In the genomic region with DNA sequence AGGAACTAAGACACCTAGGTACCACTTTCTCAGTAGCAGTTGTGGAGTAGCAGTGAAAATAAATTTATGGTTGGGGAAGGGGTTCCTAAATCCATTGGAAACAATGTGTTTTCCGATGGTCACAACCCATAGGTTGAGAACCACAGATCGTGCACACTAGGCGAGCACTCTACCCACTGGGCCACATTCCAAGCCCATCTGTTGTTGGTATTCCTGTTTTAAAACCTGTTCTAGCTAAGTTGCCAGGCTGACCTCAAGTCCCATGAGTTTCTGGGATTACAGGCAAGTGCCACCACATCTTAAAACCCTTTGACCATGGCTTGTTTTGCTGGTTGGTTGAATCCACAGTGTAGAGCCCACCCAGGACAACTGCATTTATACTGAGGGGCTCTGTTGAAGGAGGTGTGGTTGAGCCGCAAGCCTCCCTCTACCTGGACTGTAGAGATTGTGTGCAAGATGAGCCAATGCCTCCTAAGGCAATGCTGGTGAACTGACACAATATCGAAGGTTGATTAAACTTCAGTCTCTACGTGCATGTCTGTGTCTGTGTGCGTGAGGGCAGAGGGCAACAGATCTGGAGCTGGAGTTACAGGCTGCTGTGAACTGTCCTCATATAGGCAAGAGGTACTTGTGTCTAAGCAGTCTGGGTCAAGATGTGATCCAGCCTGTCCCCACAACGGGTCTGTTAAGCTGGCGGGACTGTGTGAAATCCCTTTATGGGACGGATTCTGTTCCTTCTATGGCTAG, we compare ENCODE assay signal across 31 mouse cellular contexts. TPM values are rescaled to one million over a fixed set of nuclear protein-coding genes. Genes with fewer than 3 reads are reported as not detected.
DNase-seq lines count a peak whose midpoint lies in the region; ATAC-seq lines count a peak whose summit lies in the region.
"Had no signal": no experiment of that assay in that cellular context is flagged by ENCODE, and none has a peak within 500 bp of the region (broad histone marks: within the 10 kb centered on the region; RNA-seq: fewer than 3 reads in every experiment).

No protein-coding gene starts in this region.

- H3K9me3 ChIP-seq in megakaryocyte, embryonic 14.5 days, result peaks cover 19% of the 10 kb centered on the region
- H3K9me3 ChIP-seq: hindbrain, embryonic 13.5 days; limb, embryonic 10.5 days; limb, embryonic 15.5 days; neural tube, embryonic 13.5 days had no signal

- ATAC-seq in megakaryocyte, adult 5-6 weeks (ENCODE audit: poor library complexity, severe bottlenecking), result no peak
- ATAC-seq: forebrain, embryonic 16.5 days; intestine, postnatal 0 days; midbrain, embryonic 16.5 days had no signal

- H3K27me3 ChIP-seq in megakaryocyte, embryonic 14.5 days (replicated peaks), result peaks cover 54% of the 10 kb centered on the region
- H3K27me3 ChIP-seq: heart, embryonic 12.5 days; hindbrain, embryonic 13.5 days; limb, embryonic 15.5 days; neural tube, embryonic 13.5 days had no signal

- peak; percentile 70 for DNase-seq in cerebellum, adult 11-12 months
- DNase-seq in cerebellum, adult 9-10 months, result peak; percentile 81
- DNase-seq in cerebellum, postnatal 36 days, result peak; percentile 73 to 75
- no peak for DNase-seq in ovary, postnatal 14 days (ENCODE audit: low spot score)
- DNase-seq in layer of hippocampus, postnatal 36 days, result no peak
- DNase-seq: adrenal gland, adult 8-10 months; B cell, adult 2 months; gastrocnemius, adult 2 months; gastrocnemius, postnatal 36 days; heart, adult 18-20 months; heart, postnatal 4 days; kidney, adult 9 months; kidney, postnatal 10 days; lung, adult 2 months; lung, postnatal 10 days; thymus, adult 2 months; thymus, postnatal 36 days had no signal

- H3K4me1 ChIP-seq in megakaryocyte, embryonic 14.5 days, result peaks cover 6% of the 10 kb centered on the region
- H3K4me1 ChIP-seq: hindbrain, embryonic 13.5 days; limb, embryonic 15.5 days; neural tube, embryonic 13.5 days had no signal

- H3K4me3 ChIP-seq in megakaryocyte, embryonic 14.5 days (replicated peaks), result peak overlapping the region; percentile 3
- H3K4me3 ChIP-seq: erythroblast, embryonic 14.5 days; gastrocnemius, adult 2 months; heart, embryonic 12.5 days; hindbrain, embryonic 13.5 days; limb, embryonic 10.5 days; limb, embryonic 15.5 days; myocyte; neural tube, embryonic 13.5 days had no signal

- H3K36me3 ChIP-seq in megakaryocyte, embryonic 14.5 days (replicated peaks; ENCODE audit: low read length), result no peaks in the 10 kb centered on the region
- H3K36me3 ChIP-seq: heart, embryonic 12.5 days; hindbrain, embryonic 13.5 days; limb, embryonic 10.5 days; limb, embryonic 15.5 days; neural tube, embryonic 13.5 days had no signal

RNA-seq across cellular contexts. Expression of a gene that starts 6.7 kb away (rescaled TPM):
- polyA plus RNA-seq in megakaryocyte, embryonic 14.5 days (2012; ENCODE audit: insufficient read depth, low replicate concordance), result 3.1 and 3.6 TPM in 2 replicates
- total RNA-seq in megakaryocyte, adult 5-6 weeks (2015), result 2.0 and 3.1 TPM in 2 replicates
- total RNA-seq in megakaryocyte, adult 5-6 weeks (2017), result 4.2 and 4.8 TPM in 2 replicates
- 100 to 1,000 TPM; 145 to 152 TPM for total RNA-seq in layer of hippocampus, postnatal 36 days (2021)

RNA-seq across cellular contexts. Expression of a gene that starts 57.7 kb away (rescaled TPM):
- polyA plus RNA-seq in megakaryocyte, embryonic 14.5 days (2012; ENCODE audit: insufficient read depth, low replicate concordance), result 940 and 1,036 TPM in 2 replicates
- total RNA-seq in megakaryocyte, adult 5-6 weeks (2015), result 1.8 and 4.2 TPM in 2 replicates
- total RNA-seq in megakaryocyte, adult 5-6 weeks (2017), result 2.2 and 2.4 TPM in 2 replicates
- total RNA-seq in layer of hippocampus, postnatal 36 days (2021), result 10 to 100 TPM; 92.5 to 93.1 TPM
- total RNA-seq: common myeloid progenitor, adult 5-6 weeks had no signal
- polyA plus RNA-seq: macrophage had no signal

Comparison
In these comparisons a context has a peak if more than half of its experiments do, and no peak if none do; other contexts are left out.
1. DNase-seq: peak in cerebellum, adult 11-12 months (single experiment), cerebellum, adult 9-10 months (single experiment) and cerebellum, postnatal 36 days (2 of 2); none in ovary, postnatal 14 days (single experiment) and layer of hippocampus, postnatal 36 days (0 of 2).
2. RNA of a gene that starts 6.7 kb away (total RNA-seq): 145 to 152 TPM in layer of hippocampus, postnatal 36 days; 2.0 to 4.8 TPM in megakaryocyte, adult 5-6 weeks; every median in the first group is over 10 times any median in the second.
3. RNA of a gene that starts 57.7 kb away (total RNA-seq): 92.5 to 93.1 TPM in layer of hippocampus, postnatal 36 days; 1.8 to 4.2 TPM in megakaryocyte, adult 5-6 weeks; every median in the first group is over 10 times any median in the second.